Mouse (Mus musculus) limb, embryonic 12.5 days (tissue): Measurements from ENCODE around the gene Tcl1b4. TPM values are rescaled to one million over a fixed set of nuclear protein-coding genes. Genes with fewer than 3 reads are reported as not detected.
"Not testable (repeated sequence)": the region's sequence is repeated elsewhere in the genome, so short reads cannot be mapped to it uniquely, and the experiment has no call there.

Experiments used
- ATAC-seq: fragments of 200-750 bp; cut with Nextera tagmentation; 2 replicates; pipeline ENCODE4 v1.8.0; 2017; ENCODE audit warnings: low read depth, moderate TSS enrichment; ENCODE audit not compliant: insufficient number of reproducible peaks, insufficient read depth, low FRiP score, low TSS enrichment
- H3K27ac ChIP-seq: fragments of 300-500 bp; sonication (generic); 2 replicates; pipeline ENCODE4 v1.5.1; 2016; ENCODE audit warnings: mild to moderate bottlenecking, moderate library complexity
- H3K27me3 ChIP-seq: fragments of 300-500 bp; sonication (generic); 2 replicates; pipeline ENCODE4 v1.6.1; 2016; ENCODE audit warnings: mild to moderate bottlenecking, moderate library complexity
- H3K36me3 ChIP-seq: fragments of 300-500 bp; sonication (generic); 2 replicates; pipeline ENCODE4 v1.6.1; 2016; ENCODE audit warnings: mild to moderate bottlenecking, moderate library complexity
- H3K4me1 ChIP-seq: fragments of 300-500 bp; sonication (generic); replicated peaks from 2 replicates; pipeline ENCODE4 v1.6.1; 2016
- H3K4me2 ChIP-seq: fragments of 300-500 bp; sonication (generic); 2 replicates; pipeline ENCODE4 v1.6.1; 2016; ENCODE audit warnings: mild to moderate bottlenecking, moderate library complexity
- H3K4me3 ChIP-seq: fragments of 300-500 bp; sonication (generic); replicated peaks from 2 replicates; pipeline ENCODE4 v1.5.1; 2016; ENCODE audit warnings: mild to moderate bottlenecking
- H3K9ac ChIP-seq: fragments of 300-500 bp; sonication (generic); replicated peaks from 2 replicates; pipeline ENCODE4 v1.6.1; 2016; ENCODE audit warnings: mild to moderate bottlenecking, moderate library complexity
- H3K9me3 ChIP-seq: fragments of 300-500 bp; sonication (generic); 2 replicates; pipeline ENCODE4 v1.6.1; 2016; ENCODE audit warnings: mild to moderate bottlenecking, moderate library complexity
- WGBS: fragments of 180-500 bp; shearing (Covaris S2); methylation state at CpG from one replicate; pipeline ENCODE4 v1.1.7; 2016; 5-methylcytosine and 5-hydroxymethylcytosine counted together
- polyA plus RNA-seq: library from polyadenylated mRNA; unstranded; fragments of >200 nt; fragmentation: Nextera tagmentation; extraction: Ambion mirVana; gene quantifications from 2 replicates; pipeline ENCODE4 v1.2.1, GENCODE M21; 2016

Tcl1b4 gene
- not detected in 2 replicates for polyA plus RNA-seq

DNA sequence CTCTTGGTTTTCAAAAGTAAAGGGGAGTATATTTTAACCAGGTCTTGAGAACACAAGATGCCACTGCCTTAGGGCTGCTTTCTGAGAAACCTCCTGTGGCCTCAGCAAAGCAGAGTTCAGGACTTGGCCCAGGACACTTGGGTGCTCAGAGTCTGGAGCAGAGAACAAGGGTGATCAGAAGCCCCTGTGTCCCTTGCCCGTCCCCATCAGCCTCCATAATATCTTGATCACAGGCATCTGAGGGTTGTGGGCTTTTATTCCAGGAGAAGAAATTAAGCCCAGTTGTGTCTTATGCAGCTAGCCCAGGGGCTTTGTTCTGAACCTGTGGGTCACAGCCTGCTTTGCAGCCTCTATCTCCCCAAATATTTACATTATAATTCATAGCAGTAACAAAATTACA is at the start of gene Tcl1b4:
Gene Tcl1b4 (plus strand): TSS at position 301 of the 400 bp plus-strand sequence.
- H3K9me3 ChIP-seq, H3K4me2 ChIP-seq, H3K4me1 ChIP-seq, H3K4me3 ChIP-seq, H3K9ac ChIP-seq, H3K27ac ChIP-seq, ATAC-seq, H3K27me3 ChIP-seq, H3K36me3 ChIP-seq: not testable (repeated sequence)
- WGBS, result 82% methylated on average over 1 of the region's 1 CpGs

DNA sequence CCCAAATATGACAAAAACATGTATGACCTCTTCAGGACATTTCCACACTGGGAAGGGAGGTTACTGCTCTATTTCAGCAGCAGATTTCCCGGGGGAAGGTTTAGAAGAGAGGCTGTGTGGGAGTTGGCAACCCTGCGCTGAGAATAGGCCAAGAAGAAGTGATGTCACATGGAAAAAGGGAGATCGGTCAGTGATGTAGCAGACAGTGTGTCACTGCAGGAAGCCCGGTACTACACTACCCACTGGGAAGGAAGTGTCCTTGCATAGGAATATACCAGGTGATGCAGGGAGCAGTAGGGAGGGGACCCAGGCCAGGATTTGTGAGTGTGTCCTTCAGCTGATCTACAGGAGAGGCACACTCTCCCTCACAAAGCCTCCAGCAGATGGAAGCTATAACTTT is 46.5 kb upstream of the Tcl1b4 start:
- H3K27me3 ChIP-seq, ATAC-seq, H3K4me2 ChIP-seq, H3K9ac ChIP-seq, H3K27ac ChIP-seq, H3K4me1 ChIP-seq, H3K36me3 ChIP-seq, H3K4me3 ChIP-seq, H3K9me3 ChIP-seq: not testable (repeated sequence)
- 80% methylated on average over 4 of the region's 4 CpGs for WGBS

DNA sequence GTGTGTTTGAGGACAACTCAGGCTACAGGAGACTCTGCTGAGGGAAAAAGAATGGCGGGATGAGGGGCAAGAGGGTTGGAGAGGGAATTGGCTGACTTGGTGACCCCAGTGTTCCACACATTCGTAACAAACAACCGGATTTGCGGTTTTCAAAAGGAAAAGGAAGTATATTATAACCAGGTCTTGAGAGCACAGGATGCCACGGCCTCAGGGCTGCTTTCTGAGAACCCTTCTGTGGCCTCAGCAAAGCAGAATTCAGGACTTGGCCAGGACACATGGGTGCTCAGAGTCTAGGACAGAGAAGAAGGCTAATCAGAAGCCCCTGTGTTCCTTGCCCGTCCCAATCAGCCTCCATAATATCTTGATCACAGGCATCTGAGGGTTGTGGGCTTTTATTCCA is 42.9 kb upstream of the Tcl1b4 start:
- no peak for ATAC-seq
- WGBS, result 79% methylated on average over 6 of the region's 6 CpGs
- H3K27ac ChIP-seq, result no peak overlapping the region
- H3K36me3 ChIP-seq, result no peaks in the 10 kb centered on the region
- H3K9me3 ChIP-seq, result no peaks in the 10 kb centered on the region
- H3K4me3 ChIP-seq, result no peak overlapping the region
- H3K4me2 ChIP-seq, result no peak overlapping the region
- no peaks in the 10 kb centered on the region for H3K27me3 ChIP-seq
- H3K9ac ChIP-seq, result no peak overlapping the region
- H3K4me1 ChIP-seq, result no peaks in the 10 kb centered on the region

DNA sequence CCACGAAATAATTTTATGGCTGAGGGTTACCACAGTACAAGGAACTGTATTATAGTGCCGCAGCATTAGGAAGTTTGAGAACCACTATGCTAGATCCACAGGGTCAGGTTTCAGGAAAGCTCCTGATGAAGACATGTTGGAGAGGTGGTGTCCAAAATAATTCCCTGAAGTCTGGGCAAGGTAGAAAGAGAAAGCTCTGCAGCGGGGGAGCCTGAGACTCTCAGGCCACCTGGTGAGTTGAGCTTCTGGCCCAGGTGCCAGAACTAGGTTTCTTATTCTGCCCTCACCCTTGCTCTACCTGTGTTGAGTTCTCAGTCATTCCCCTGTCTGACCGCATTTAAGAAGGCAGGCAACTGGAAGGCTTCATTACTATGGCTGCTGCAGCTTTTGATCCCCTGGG is 42.4 kb upstream of the Tcl1b4 start, which contains the start of gene Tcl1b1:
Gene Tcl1b1 (plus strand): TSS at position 301 of the 400 bp plus-strand sequence.
- WGBS, result 72% methylated on average over 4 of the region's 4 CpGs
- no peak within 1 kb of the TSS for H3K4me2 ChIP-seq
- H3K4me3 ChIP-seq, result no peak within 1 kb of the TSS
- H3K9me3 ChIP-seq, result no peaks in the 10 kb centered on the region
- no peak within 1 kb of the TSS for H3K9ac ChIP-seq
- H3K27me3 ChIP-seq, result no peaks in the 10 kb centered on the region
- H3K36me3 ChIP-seq, result no peaks in the 10 kb centered on the region
- H3K4me1 ChIP-seq, result no peaks in the 10 kb centered on the region
- no peak within 1 kb of the TSS for H3K27ac ChIP-seq
- no peak for ATAC-seq

DNA sequence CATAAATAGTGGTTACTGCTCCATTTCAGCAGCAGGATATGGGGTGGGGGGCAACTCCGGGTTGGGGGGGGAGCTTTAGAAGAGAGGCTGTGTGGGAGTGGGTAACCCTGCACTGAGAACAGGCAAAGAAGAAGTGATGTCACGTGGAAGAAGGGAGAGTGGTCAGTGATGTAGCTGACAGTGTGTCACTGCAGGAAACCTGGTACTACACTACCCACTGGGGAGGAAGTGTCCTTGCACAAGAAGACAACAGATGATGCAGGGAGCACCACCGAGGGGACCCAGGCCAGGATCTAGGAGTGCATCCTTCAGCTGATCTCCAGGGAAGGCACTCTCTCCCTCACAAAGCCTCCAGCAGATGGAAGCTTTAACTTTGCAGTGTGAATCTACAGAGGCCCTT is 35.0 kb upstream of the Tcl1b4 start:
- no peaks in the 10 kb centered on the region for H3K4me1 ChIP-seq
- H3K27ac ChIP-seq, result no peak overlapping the region
- no peaks in the 10 kb centered on the region for H3K27me3 ChIP-seq
- no peak overlapping the region for H3K9ac ChIP-seq
- no peaks in the 10 kb centered on the region for H3K36me3 ChIP-seq
- no peak overlapping the region for H3K4me2 ChIP-seq
- no peaks in the 10 kb centered on the region for H3K9me3 ChIP-seq
- ATAC-seq, result no peak
- no peak overlapping the region for H3K4me3 ChIP-seq
- 65% methylated on average over 3 of the region's 3 CpGs for WGBS

DNA sequence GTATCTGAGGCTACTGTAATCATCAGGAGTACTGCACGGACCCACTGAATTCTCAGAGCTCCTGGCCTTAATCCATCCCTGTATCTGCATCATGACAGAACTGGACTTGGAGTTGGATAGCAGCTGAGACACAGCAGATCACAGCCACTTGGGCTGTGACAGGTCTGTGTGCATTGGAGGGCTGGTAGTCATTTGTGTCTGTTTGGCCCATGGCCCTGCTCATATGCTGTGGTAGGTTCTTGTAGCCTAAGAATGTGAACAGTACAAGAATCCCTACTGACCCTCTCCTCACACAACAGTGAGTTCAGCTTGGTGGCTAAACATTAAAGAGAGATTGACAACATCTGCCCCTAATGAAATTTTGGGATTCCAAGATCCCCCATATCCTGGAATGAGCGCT is 28.4 kb upstream of the Tcl1b4 start:
- Histone ChIP-seq H3K4me1 (no peaks in the 10 kb centered on the region), H3K9me3 (no peaks in the 10 kb centered on the region), H3K27ac (no peak overlapping the region), H3K36me3 (no peaks in the 10 kb centered on the region), H3K9ac (no peak overlapping the region), H3K27me3 (no peaks in the 10 kb centered on the region), H3K4me3 (no peak overlapping the region), H3K4me2 (no peak overlapping the region)
- no peak for ATAC-seq
- WGBS, result 70% methylated on average over 2 of the region's 2 CpGs

DNA sequence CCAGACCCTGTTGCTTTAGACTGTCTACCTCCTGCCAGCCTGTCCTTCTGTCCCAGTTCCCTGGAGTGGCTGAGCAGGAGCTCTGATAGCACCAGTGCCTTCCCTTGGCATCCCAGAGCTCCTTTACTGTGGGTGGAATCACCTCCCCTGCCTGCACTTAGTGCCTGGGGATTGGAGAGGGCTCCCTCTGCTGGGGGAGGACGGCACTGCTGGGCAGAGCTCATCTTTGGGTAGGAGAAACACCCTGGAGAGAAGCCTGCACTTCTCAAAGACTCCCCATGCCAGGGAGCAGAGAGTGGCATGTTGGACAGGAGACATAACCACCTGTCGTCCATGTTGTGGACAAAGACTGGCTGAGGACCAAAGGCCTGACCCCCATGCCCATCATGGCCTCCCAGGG is 27.4 kb upstream of the Tcl1b4 start:
- H3K4me1 ChIP-seq, H3K9ac ChIP-seq, H3K36me3 ChIP-seq, H3K9me3 ChIP-seq, H3K27ac ChIP-seq, H3K4me2 ChIP-seq, H3K27me3 ChIP-seq, ATAC-seq, H3K4me3 ChIP-seq: not testable (repeated sequence)
- 30% methylated on average over 2 of the region's 2 CpGs for WGBS

DNA sequence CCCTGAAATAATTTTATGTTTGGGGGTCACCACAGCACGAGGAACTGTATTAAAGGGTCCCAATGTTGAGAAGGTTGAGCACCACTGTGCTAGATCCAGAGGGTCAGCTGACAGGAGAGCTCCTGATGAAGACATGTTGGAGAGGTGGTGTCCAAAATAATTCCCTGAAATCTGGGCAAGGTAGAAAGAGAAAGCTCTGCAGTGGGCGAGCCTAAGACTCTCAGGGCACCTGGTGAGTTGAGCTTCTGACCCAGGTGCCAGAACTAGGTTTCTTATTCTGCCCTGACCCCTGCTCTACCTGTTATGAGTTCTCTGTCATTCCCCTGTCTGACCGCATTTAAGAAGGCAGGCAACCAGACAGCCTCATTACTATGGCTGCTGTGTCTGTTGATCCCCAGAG is 25.7 kb upstream of the Tcl1b4 start, which contains the start of gene Tcl1b5:
Gene Tcl1b5 (plus strand): TSS at position 301 of the 400 bp plus-strand sequence.
- H3K4me2 ChIP-seq, H3K4me1 ChIP-seq, ATAC-seq, H3K9ac ChIP-seq, H3K9me3 ChIP-seq, H3K27ac ChIP-seq, H3K36me3 ChIP-seq, H3K4me3 ChIP-seq, H3K27me3 ChIP-seq: not testable (repeated sequence)
- 58% methylated on average over 3 of the region's 3 CpGs for WGBS

DNA sequence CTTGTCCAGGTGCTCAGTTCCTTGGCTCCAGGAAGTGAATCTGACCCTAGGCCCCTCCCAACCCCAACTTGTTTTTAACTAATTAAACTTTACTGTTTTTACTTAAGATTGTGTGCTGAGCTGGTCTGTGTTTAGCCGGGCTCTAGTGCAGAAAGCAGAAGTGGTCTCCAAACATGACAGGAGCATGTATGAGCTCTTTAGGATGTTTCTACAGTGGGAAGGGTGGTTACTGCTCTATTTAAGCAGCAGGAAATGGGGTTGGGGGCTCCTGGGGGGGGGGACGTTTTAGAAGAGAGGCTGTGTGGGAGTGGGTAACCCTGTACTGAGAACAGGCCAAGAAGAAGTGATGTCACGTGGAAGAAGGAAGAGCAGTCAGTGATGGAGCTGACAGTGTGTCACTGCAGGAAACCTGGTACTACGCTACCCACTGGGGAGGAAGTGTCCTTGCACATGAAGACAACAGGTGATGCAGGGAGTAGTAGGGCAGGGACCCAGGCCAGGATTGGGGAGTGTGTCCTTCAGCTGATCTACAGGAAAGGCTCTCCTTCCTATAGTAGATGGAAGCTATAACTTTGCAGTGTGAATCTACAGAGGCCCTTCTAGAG is 20.6 kb upstream of the Tcl1b4 start:
- H3K4me2 ChIP-seq, H3K9ac ChIP-seq, H3K4me3 ChIP-seq, ATAC-seq, H3K4me1 ChIP-seq, H3K9me3 ChIP-seq, H3K27ac ChIP-seq, H3K27me3 ChIP-seq, H3K36me3 ChIP-seq: not testable (repeated sequence)
- WGBS, result 74% methylated on average over 4 of the region's 4 CpGs

DNA sequence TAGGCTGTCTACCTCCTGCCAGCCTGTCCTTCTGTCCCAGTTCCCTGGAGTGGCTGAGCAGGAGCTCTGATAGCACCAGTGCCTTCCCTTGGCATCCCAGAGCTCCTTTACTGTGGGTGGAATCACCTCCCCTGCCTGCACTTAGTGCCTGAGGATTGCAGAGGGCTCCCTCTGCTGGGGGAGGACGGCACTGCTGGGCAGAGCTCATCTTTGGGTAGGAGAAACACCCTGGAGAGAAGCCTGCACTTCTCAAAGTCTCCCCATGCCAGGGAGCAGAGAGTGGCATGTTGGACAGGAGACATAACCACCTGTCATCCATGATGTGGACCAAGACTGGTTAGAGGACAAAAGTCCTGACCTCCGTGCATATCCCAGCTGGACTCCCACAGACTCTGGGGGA is 12.8 kb upstream of the Tcl1b4 start:
- ATAC-seq, H3K4me2 ChIP-seq, H3K4me3 ChIP-seq, H3K9me3 ChIP-seq, H3K27me3 ChIP-seq, H3K9ac ChIP-seq, H3K27ac ChIP-seq, H3K36me3 ChIP-seq, H3K4me1 ChIP-seq: not testable (repeated sequence)
- WGBS, result 48% methylated on average over 2 of the region's 2 CpGs

DNA sequence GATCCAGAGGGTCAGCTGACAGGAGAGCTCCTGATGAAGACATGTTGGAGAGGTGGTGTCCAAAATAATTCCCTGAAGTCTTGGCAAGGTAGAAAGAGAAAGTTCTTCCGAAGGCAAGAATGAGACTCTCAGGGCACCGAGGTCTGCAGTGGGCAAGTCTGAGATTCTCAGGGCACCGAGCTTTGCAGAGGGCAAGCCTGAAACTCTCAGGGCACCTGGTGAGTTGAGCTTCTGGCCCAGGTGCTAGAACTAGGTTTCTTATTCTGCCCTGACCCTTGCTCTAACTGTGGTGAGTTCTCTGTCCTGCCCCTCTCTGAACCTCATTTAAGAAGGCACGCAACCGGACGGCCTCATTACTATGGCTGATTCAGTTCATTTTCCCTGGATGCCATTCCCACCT is 11.0 kb upstream of the Tcl1b4 start, which contains the start of gene Tcl1b3:
Gene Tcl1b3 (plus strand): TSS at position 301 of the 400 bp plus-strand sequence.
- not testable (repeated sequence) for ATAC-seq, H3K4me2 ChIP-seq, H3K9ac ChIP-seq, H3K27me3 ChIP-seq, H3K4me1 ChIP-seq, H3K27ac ChIP-seq, H3K36me3 ChIP-seq, H3K9me3 ChIP-seq, H3K4me3 ChIP-seq
- 91% methylated on average over 6 of the region's 6 CpGs for WGBS
